8 mouse cellular contexts compared by ENCODE assay signal in genomic region chr10:70296531-70297366, GRCm38 (mm10). TPM values are rescaled to one million over a fixed set of nuclear protein-coding genes. Genes with fewer than 3 reads are reported as not detected.
A peak's percentile ranks its signal among the peaks of the same experiment; 100 is the strongest.
DNase-seq lines count a peak whose midpoint lies in the region; ATAC-seq and TF ChIP-seq lines count a peak whose summit lies in the region.

No protein-coding gene starts in this region.

- no peaks in the 10 kb centered on the region for H3K9me3 ChIP-seq in embryonic facial prominence, embryonic 11.5 days (replicated peaks; ENCODE audit: control insufficient read depth, low read length)
- H3K9me3 ChIP-seq in limb, embryonic 10.5 days (replicated peaks): no peaks in the 10 kb centered on the region
- no peaks in the 10 kb centered on the region for H3K9me3 ChIP-seq in midbrain, embryonic 13.5 days

- H3K27me3 ChIP-seq in embryonic facial prominence, embryonic 11.5 days (ENCODE audit: control insufficient read depth, insufficient read depth, low read length): no peaks in the 10 kb centered on the region
- no peaks in the 10 kb centered on the region for H3K27me3 ChIP-seq in limb, embryonic 10.5 days (ENCODE audit: low read depth, poor library complexity, severe bottlenecking)
- no peaks in the 10 kb centered on the region for H3K27me3 ChIP-seq in midbrain, embryonic 13.5 days
- no peaks in the 10 kb centered on the region for H3K27me3 ChIP-seq in small intestine, adult 2 months (ENCODE audit: control insufficient read depth, insufficient read depth, low read length)

- no peak overlapping the region for H3K27ac ChIP-seq in embryonic facial prominence, embryonic 11.5 days (replicated peaks; ENCODE audit: low read depth, low read length)
- H3K27ac ChIP-seq in limb, embryonic 10.5 days: peak overlapping the region; percentile 34; the same call in 1 of the 2 replicates
- H3K27ac ChIP-seq in midbrain, embryonic 13.5 days: no peak overlapping the region
- no peak overlapping the region for H3K27ac ChIP-seq in small intestine, adult 2 months (ENCODE audit: insufficient read depth, low read depth, low read length)

- DNase-seq in urinary bladder, adult 18-20 months (ENCODE audit: low spot score in 2 of 2): peak; percentile 61 to 68
- no peak for DNase-seq in urinary bladder, postnatal 10 days (ENCODE audit: low spot score)
- peak; percentile 94 for DNase-seq in embryonic facial prominence, embryonic 11.5 days (ENCODE audit: low spot score)
- peak; percentile 71 to 90 for DNase-seq in heart, adult 18-20 months
- peak; percentile 82 for DNase-seq in kidney, adult 18-20 months
- DNase-seq in limb, embryonic 10.5 days (ENCODE audit: low spot score): peak; percentile 85

- peak; percentile 81 for ATAC-seq in embryonic facial prominence, embryonic 11.5 days (replicated peaks; ENCODE audit: insufficient number of reproducible peaks, low FRiP score, low TSS enrichment, low read depth)
- peak; percentile 87 for ATAC-seq in midbrain, embryonic 13.5 days

- WGBS in embryonic facial prominence, embryonic 11.5 days: 7% methylated on average over 19 of the region's 20 CpGs
- WGBS in limb, embryonic 10.5 days: 10% methylated on average over 19 of the region's 20 CpGs
- WGBS in midbrain, embryonic 13.5 days: 6% methylated on average over 19 of the region's 20 CpGs
- WGBS in small intestine, adult 2 months: 3% methylated on average over 19 of the region's 20 CpGs

- no peak overlapping the region for H3K4me3 ChIP-seq in embryonic facial prominence, embryonic 11.5 days (ENCODE audit: low read depth, low read length)
- no peak overlapping the region for H3K4me3 ChIP-seq in limb, embryonic 10.5 days
- no peak overlapping the region for H3K4me3 ChIP-seq in midbrain, embryonic 13.5 days (replicated peaks)
- peak overlapping the region; percentile 21; the same call in 1 of the 2 replicates for H3K4me3 ChIP-seq in small intestine, adult 2 months (ENCODE audit: low read depth, low read length)

- TF ChIP-seq POLR2A in small intestine, adult 2 months (IDR thresholded peaks at IDR 0.05; ENCODE audit: low read depth, low read length): no peak

- peak; percentile 86; the same call in 1 of the 2 replicates for TF ChIP-seq CTCF in small intestine, adult 2 months (IDR thresholded peaks at IDR 0.05; ENCODE audit: extremely low read depth, insufficient read length, insufficient replicate concordance, low read depth, low read length)

- H3K4me2 ChIP-seq in embryonic facial prominence, embryonic 11.5 days (ENCODE audit: low read depth, low read length): no peak overlapping the region
- H3K4me2 ChIP-seq in midbrain, embryonic 13.5 days (replicated peaks): no peak overlapping the region

- no peaks in the 10 kb centered on the region for H3K4me1 ChIP-seq in embryonic facial prominence, embryonic 11.5 days (ENCODE audit: control insufficient read depth, insufficient read depth, low read length)
- H3K4me1 ChIP-seq in limb, embryonic 10.5 days: peaks cover 31% of the 10 kb centered on the region
- H3K4me1 ChIP-seq in midbrain, embryonic 13.5 days (replicated peaks): peaks cover 12% of the 10 kb centered on the region
- H3K4me1 ChIP-seq in small intestine, adult 2 months (ENCODE audit: control insufficient read depth, insufficient read depth, insufficient read length, low read length): peaks cover 2% of the 10 kb centered on the region; the same call in 1 of the 2 replicates

- H3K36me3 ChIP-seq in embryonic facial prominence, embryonic 11.5 days (replicated peaks; ENCODE audit: control insufficient read depth, insufficient read depth, low read depth, low read length): no peaks in the 10 kb centered on the region
- no peaks in the 10 kb centered on the region for H3K36me3 ChIP-seq in limb, embryonic 10.5 days
- no peaks in the 10 kb centered on the region for H3K36me3 ChIP-seq in midbrain, embryonic 13.5 days
- H3K36me3 ChIP-seq in small intestine, adult 2 months (ENCODE audit: control insufficient read depth, insufficient read depth, low read length): no peaks in the 10 kb centered on the region

- no peak overlapping the region for H3K9ac ChIP-seq in embryonic facial prominence, embryonic 11.5 days (replicated peaks; ENCODE audit: low read length)
- H3K9ac ChIP-seq in midbrain, embryonic 13.5 days (replicated peaks): no peak overlapping the region

RNA-seq across cellular contexts. Expression of gene Slc16a9, which starts 51.8 kb away (rescaled TPM):
- polyA plus RNA-seq in embryonic facial prominence, embryonic 11.5 days (2014; fragmentation: Nextera tagmentation; extraction: Ambion mirVana): 0.69 and 0.84 TPM in 2 replicates
- total RNA-seq in heart, adult 18-20 months (2021): 1 to 10 TPM; 3.2 TPM
- 0.14 and 0.28 TPM in 2 replicates for polyA plus RNA-seq in limb, embryonic 10.5 days (2016; fragmentation: Nextera tagmentation; extraction: Ambion mirVana)
- 0.82 and 1.5 TPM in 2 replicates for polyA plus RNA-seq in midbrain, embryonic 13.5 days (2015; fragmentation: Nextera tagmentation; extraction: Ambion mirVana)
- polyA plus RNA-seq in small intestine, adult 2 months (2012; rRNA removed): 0.35 and 6.0 TPM in 2 replicates
